Mouse (Mus musculus) E14TG2a.4 (cell line): ENCODE measurements around the gene Shroom1.
"Not testable (repeated sequence)": the region's sequence is repeated elsewhere in the genome, so short reads cannot be mapped to it uniquely, and the experiment has no call there.

Experiments
- H3K27me3 ChIP-seq: 2 replicates; pipeline ENCODE4 v1.6.1; 2014; ENCODE audit warnings: low read length, control low read depth; ENCODE audit not compliant: insufficient read depth
- H3K36me3 ChIP-seq: 2 replicates; pipeline ENCODE4 v1.6.1; 2014; ENCODE audit warnings: low read length, control low read depth; ENCODE audit not compliant: insufficient read depth
- H3K4me1 ChIP-seq: replicated peaks from 2 replicates; pipeline ENCODE4 v1.6.1; 2014; ENCODE audit warnings: low read depth, low read length, control low read depth
- H3K4me3 ChIP-seq: replicated peaks from 2 replicates; pipeline ENCODE4 v1.5.1; 2014; ENCODE audit warnings: mild to moderate bottlenecking, low read length
- H3K9me3 ChIP-seq: 2 replicates; pipeline ENCODE4 v1.6.1; 2014; ENCODE audit warnings: low read length, control low read depth
- CTCF ChIP-seq: conservative IDR thresholded peaks from 2 replicates; pipeline ENCODE4 v1.5.1; 2014; ENCODE audit warnings: low read length
- NANOG ChIP-seq: IDR thresholded peaks from 2 replicates; pipeline ENCODE4 v1.6.1; 2014; ENCODE audit warnings: borderline replicate concordance, low read length, mixed read lengths
- POU5F1 ChIP-seq: IDR thresholded peaks from 2 replicates; pipeline ENCODE4 v1.6.1; 2014; ENCODE audit warnings: low read length, borderline replicate concordance

Shroom1 gene

DNA sequence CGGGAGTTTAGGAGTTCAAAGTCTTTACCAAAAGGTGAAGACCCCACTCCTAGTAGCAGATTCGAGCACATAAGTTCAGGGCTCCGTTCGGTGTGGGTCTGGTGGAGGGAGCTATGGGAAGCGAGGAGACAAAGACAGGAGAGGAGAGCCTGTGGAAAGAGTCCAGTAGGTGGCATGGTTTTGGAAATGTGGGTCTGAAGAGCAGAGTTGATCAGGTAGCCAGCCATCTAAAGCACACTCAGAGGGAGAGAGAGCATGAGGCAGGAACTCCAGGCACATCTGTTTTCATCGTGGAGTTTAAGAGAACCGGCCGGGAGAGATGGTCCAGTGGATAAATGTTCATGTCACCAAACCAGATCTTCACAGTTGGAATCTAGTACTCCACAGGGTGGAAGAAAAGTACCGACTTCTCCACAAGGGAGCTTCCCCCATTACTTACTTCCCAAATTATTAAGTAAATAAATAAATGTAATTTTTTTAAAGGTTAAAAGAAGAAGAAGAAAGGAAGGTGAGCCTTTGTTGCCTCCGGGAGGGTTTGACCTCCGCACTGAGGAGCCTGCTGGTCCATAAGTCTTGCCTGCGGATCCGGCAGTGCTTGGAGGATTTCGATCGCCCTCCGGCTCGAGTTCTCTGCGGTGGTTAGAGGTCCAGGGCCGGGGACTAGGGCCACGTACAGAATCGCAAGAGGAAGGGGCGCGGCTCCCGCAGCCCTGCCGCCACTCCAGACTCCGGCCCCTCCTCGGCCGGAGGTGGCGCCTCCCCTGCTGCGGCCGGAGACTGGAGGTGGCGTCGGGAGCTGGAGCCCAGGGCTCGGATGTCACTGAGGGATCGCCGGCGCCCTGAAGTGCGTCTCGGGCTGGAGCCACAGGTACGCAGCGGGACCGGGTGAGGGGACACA lies at the start of gene Shroom1, which contains the start of gene Gm10447:
Gene Shroom1, plus strand, starts transcription at position 732 of the 898 bp plus-strand sequence.
Gene Gm10447, minus strand, starts transcription at position 637 of the 898 bp plus-strand sequence.
- peak within 1 kb of the TSS; percentile 76 for H3K4me3 ChIP-seq
- peaks cover 81% of the 10 kb centered on the region for H3K27me3 ChIP-seq
- peak; percentile 13; the same call in 1 of the 2 replicates for TF ChIP-seq CTCF
- TF ChIP-seq NANOG = no peak
- no peaks in the 10 kb centered on the region for H3K9me3 ChIP-seq
- H3K36me3 ChIP-seq = no peaks in the 10 kb centered on the region
- H3K4me1 ChIP-seq = peaks cover 19% of the 10 kb centered on the region

DNA sequence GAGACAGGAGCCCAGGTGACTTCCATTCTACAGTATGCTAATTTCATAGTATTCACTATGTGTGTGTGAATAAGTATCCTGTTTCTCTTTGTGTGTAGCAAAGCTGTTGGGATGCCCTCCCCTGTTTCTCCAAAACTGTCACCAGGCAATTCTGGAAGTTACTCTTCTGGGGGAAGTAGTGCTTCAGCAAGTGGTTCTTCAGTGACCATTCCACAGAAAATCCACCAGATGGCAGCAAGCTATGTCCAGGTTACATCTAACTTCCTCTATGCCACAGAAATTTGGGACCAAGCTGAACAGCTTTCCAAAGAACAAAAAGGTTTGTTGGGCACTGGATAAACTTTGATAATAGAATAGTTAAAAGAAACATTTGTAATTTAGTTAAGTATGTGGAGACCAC lies 45.3 kb upstream of the Shroom1 start:
- no peak overlapping the region for H3K4me3 ChIP-seq
- H3K27me3 ChIP-seq = no peaks in the 10 kb centered on the region
- no peaks in the 10 kb centered on the region for H3K9me3 ChIP-seq
- no peaks in the 10 kb centered on the region for H3K4me1 ChIP-seq
- peaks cover 97% of the 10 kb centered on the region for H3K36me3 ChIP-seq
- no peak for TF ChIP-seq POU5F1
- TF ChIP-seq NANOG = no peak
- TF ChIP-seq CTCF = peak; percentile 55

DNA sequence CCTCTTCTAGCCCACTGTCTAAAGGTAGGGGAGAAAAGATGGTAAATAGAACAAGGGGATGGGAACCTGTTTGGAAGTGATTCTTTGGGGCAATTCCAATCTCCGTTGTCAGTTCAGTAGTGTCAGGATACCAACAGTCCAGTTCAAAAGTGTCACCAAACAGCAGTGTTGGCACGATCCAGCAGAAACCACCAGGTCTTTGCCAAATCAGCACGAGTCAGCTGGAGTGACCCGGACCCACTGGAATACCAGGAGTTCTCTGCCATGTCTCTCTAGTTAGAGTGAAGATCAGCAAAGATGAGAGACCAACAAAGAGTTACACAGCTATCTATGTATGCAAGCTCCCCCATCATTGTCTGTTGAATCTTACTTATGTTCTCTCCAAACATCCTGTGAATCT lies 43.1 kb upstream of the Shroom1 start:
- Histone ChIP-seq H3K4me1 (no peaks in the 10 kb centered on the region), H3K4me3 (no peak overlapping the region), H3K36me3 (peaks cover 98% of the 10 kb centered on the region), H3K27me3 (no peaks in the 10 kb centered on the region), H3K9me3 (no peaks in the 10 kb centered on the region)
- TF ChIP-seq POU5F1 = no peak
- TF ChIP-seq NANOG = no peak
- TF ChIP-seq CTCF = no peak

DNA sequence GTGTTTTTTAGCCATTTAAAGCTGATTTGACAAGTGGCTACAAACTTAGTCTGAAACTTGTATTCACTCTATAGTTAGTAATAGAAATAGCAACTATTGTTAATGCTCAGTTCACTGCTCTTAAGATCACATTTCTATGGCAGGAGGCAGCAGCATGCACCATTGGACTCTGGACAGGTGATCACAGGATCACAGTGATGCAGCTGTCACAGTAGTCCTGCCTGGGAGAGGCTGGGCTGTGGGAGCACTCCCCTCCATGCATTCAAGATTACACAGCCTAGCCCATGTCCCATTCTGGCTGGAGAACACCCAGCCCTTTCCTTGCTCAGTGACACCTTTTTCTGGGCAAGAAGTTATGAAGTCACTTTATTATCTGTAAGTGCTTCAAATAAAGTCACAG lies 39.0 kb upstream of the Shroom1 start:
- no peaks in the 10 kb centered on the region for H3K27me3 ChIP-seq
- H3K36me3 ChIP-seq = peaks cover 92% of the 10 kb centered on the region
- no peaks in the 10 kb centered on the region for H3K9me3 ChIP-seq
- H3K4me1 ChIP-seq = no peaks in the 10 kb centered on the region
- TF ChIP-seq POU5F1 = no peak
- TF ChIP-seq NANOG = no peak
- TF ChIP-seq CTCF = no peak
- H3K4me3 ChIP-seq = no peak overlapping the region

DNA sequence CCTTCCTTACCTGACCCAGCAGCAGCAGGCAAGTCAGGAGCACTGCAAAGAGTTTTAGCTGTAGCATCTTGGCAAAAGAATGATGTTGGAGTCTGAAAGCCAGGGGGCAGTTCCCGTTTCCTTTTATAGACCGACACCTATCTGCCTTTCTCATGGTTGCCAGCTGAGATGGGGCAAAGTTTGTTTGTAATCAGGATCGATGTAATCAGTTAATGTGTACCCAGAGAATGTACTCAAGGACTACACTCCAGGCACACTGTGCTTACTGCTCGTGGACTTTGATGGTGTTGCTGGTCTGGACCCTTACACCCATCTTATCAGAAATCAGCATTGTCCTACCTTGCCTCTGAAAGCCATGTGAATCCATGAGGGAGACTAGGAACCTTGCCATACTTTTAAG lies 34.0 kb upstream of the Shroom1 start, which contains the start of gene Leap2:
Gene Leap2, minus strand, starts transcription at position 135 of the 400 bp plus-strand sequence.
- no peak for TF ChIP-seq POU5F1
- TF ChIP-seq NANOG = no peak
- no peak for TF ChIP-seq CTCF
- Histone ChIP-seq H3K27me3 (no peaks in the 10 kb centered on the region), H3K4me1 (peaks cover 9% of the 10 kb centered on the region; the same call in 1 of the 2 replicates), H3K9me3 (no peaks in the 10 kb centered on the region), H3K4me3 (no peak within 1 kb of the TSS), H3K36me3 (peaks cover 82% of the 10 kb centered on the region)

DNA sequence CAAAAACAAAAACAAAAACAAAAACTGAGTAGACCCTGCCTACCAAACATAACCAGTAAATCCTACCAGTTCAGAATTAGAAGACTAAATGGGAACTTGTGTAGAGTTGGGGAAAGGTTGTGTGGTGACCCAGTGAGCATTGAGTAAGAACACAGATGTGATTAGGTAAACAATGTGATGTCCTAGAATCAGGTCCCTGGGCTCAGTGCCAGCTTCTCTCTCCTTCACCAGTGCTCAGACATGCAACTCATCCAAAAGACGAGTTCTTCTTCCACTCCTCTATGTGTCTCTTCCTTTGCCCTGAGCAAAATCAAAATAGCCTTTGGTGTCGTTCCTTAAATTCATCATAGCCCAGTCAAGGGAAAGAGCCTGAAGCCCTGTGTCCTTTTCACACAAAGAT lies 32.2 kb upstream of the Shroom1 start:
- no peaks in the 10 kb centered on the region for H3K9me3 ChIP-seq
- peaks cover 83% of the 10 kb centered on the region for H3K36me3 ChIP-seq
- H3K4me3 ChIP-seq = no peak overlapping the region
- peaks cover 26% of the 10 kb centered on the region for H3K4me1 ChIP-seq
- TF ChIP-seq NANOG (no peak), POU5F1 (no peak), CTCF (no peak)
- no peaks in the 10 kb centered on the region for H3K27me3 ChIP-seq

DNA sequence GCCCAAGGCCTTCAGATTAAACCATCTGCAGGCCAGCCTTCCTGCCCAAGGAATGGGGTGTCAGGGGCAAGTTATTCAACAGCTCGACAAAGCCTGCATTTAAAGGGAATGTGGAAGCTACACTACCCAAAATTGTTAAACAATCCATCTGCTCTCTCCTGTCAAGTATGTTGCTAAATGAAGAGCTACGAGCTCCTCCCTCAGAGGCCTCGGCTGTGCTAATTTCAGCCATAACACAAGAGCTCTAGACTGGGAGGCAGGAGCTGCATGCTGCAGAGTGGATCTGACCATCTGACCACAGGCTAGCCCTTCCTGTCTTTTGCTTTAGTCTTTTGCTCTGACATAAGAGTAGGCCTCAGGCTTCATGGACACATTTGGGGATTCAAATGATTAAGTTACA lies 31.8 kb upstream of the Shroom1 start:
- TF ChIP-seq NANOG (no peak), CTCF (no peak), POU5F1 (no peak)
- Histone ChIP-seq H3K36me3 (peaks cover 79% of the 10 kb centered on the region), H3K4me3 (no peak overlapping the region), H3K4me1 (peaks cover 26% of the 10 kb centered on the region), H3K9me3 (no peaks in the 10 kb centered on the region), H3K27me3 (no peaks in the 10 kb centered on the region)

DNA sequence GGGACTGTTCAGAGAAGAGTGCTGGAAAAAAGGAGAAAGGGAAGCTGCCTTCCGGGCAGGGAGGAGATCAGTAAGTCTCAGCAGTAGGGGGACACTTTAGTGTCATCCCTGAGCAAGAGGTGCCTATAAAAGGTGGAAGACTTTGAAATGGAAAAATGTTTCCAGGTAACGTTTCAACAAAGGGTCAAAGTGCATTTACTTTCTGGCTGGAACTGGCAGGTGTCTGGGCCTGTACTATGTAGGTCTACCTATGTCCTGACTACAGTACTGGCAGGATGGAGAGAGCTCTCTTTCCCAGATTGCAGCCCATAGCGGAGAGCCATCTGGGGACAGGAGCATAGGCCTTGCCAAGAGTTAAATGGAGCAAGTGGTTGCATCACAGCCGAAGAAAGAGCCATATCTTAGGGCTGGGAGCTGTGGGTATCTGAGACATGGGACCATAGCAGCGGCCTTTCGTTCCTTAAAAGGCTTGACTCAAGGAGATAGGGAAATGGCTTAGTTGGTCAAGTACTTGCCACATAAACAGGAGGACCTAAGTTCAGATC lies 31.2 kb upstream of the Shroom1 start:
- Histone ChIP-seq H3K4me3 (no peak overlapping the region), H3K9me3 (no peaks in the 10 kb centered on the region), H3K36me3 (peaks cover 74% of the 10 kb centered on the region), H3K4me1 (peaks cover 26% of the 10 kb centered on the region), H3K27me3 (no peaks in the 10 kb centered on the region)
- TF ChIP-seq NANOG = no peak
- no peak for TF ChIP-seq CTCF
- TF ChIP-seq POU5F1 = no peak

DNA sequence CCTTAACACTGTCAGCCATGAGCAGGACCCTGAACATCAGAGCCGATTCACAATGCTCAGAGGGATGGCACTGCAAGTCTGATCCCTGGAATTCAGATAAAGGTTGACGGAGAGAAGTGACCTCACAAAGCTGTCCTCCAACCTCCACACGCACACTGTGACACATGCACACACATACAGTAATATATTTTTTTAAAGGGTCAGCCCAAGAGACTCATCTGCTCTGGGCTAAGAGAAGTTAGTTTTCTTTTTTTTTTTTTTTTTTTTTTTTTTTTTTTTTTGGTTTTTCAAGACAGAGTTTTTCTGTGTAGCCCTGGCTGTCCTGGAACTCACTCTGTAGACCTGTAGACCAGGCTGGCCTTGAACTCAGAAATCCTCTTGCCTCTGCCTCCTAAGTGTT lies 30.1 kb upstream of the Shroom1 start:
- not testable (repeated sequence) for H3K9me3 ChIP-seq, H3K27me3 ChIP-seq, H3K4me3 ChIP-seq
- Histone ChIP-seq H3K4me1 (peaks cover 34% of the 10 kb centered on the region), H3K36me3 (peaks cover 65% of the 10 kb centered on the region)
